Mouse (Mus musculus) cerebral cortex, adult 2 months (tissue): ENCODE measurements around the gene Ovol2.

Experiments
- WGBS: fragments of 180-500 bp; shearing (Covaris S2); methylation state at CpG from one replicate; pipeline ENCODE4 v1.1.7; 2018; 5-methylcytosine and 5-hydroxymethylcytosine counted together

Ovol2 gene

GRCm38 (mm10) chr2:144331401-144332302, at the start of gene Ovol2:
Ovol2 (minus strand) TSS chr2:144332146.
- under 1% methylated on average over 62 of the region's 62 CpGs for WGBS

- 82% methylated on average over 4 of the region's 4 CpGs for WGBS
These were observed 49.8 kb upstream of the Ovol2 start for GRCm38 (mm10) chr2:144381741-144382140.

GRCm38 (mm10) chr2:144381293-144381692, 49.3 kb upstream of the Ovol2 start:
- 50% methylated on average over 3 of the region's 3 CpGs for WGBS

- WGBS: 89% methylated on average over 10 of the region's 10 CpGs
These were observed 43.2 kb upstream of the Ovol2 start for GRCm38 (mm10) chr2:144375063-144375703.

GRCm38 (mm10) chr2:144373063-144373462, 41.1 kb upstream of the Ovol2 start:
- 54% methylated on average over 9 of the region's 9 CpGs for WGBS

GRCm38 (mm10) chr2:144371566-144371965, 39.6 kb upstream of the Ovol2 start:
- WGBS: 61% methylated on average over 4 of the region's 4 CpGs

GRCm38 (mm10) chr2:144369511-144369910, 37.6 kb upstream of the Ovol2 start:
- under 1% methylated on average over 12 of the region's 12 CpGs for WGBS

- under 1% methylated on average over 43 of the region's 43 CpGs for WGBS
These were observed 37.1 kb upstream of the Ovol2 start for GRCm38 (mm10) chr2:144369020-144369421.

- WGBS: 6% methylated on average over 38 of the region's 38 CpGs
These were observed 36.6 kb upstream of the Ovol2 start, which contains the start of the genes Kat14 and Pet117 for GRCm38 (mm10) chr2:144368400-144369019. Kat14 (plus strand) TSS chr2:144368983. Pet117 (plus strand) TSS chr2:144368996.

GRCm38 (mm10) chr2:144352843-144353242, 20.9 kb upstream of the Ovol2 start:
- WGBS: 67% methylated on average over 11 of the region's 11 CpGs

- 70% methylated on average over 3 of the region's 3 CpGs for WGBS
These were observed 16.6 kb upstream of the Ovol2 start for GRCm38 (mm10) chr2:144348525-144348924.

GRCm38 (mm10) chr2:144343158-144343557, 11.2 kb upstream of the Ovol2 start:
- 77% methylated on average over 4 of the region's 4 CpGs for WGBS

GRCm38 (mm10) chr2:144338149-144338548, 6.2 kb upstream of the Ovol2 start:
- WGBS: 81% methylated on average over 6 of the region's 6 CpGs

- WGBS: 78% methylated on average over 8 of the region's 8 CpGs
These were observed 5.8 kb upstream of the Ovol2 start for GRCm38 (mm10) chr2:144337701-144338100.

GRCm38 (mm10) chr2:144337230-144337629, 5.3 kb upstream of the Ovol2 start:
- 65% methylated on average over 3 of the region's 3 CpGs for WGBS

GRCm38 (mm10) chr2:144333138-144333842, 1.3 kb upstream of the Ovol2 start:
- 7% methylated on average over 28 of the region's 28 CpGs for WGBS

GRCm38 (mm10) chr2:144332486-144332885, 540 bp upstream of the Ovol2 start:
- 13% methylated on average over 9 of the region's 9 CpGs for WGBS

- under 1% methylated on average over 50 of the region's 50 CpGs for WGBS
These were observed 980 bp downstream of the Ovol2 start for GRCm38 (mm10) chr2:144330960-144331371.

- 2% methylated on average over 41 of the region's 41 CpGs for WGBS
These were observed 1.5 kb downstream of the Ovol2 start for GRCm38 (mm10) chr2:144330352-144330959.

- 5% methylated on average over 10 of the region's 10 CpGs for WGBS
These were observed 2.0 kb downstream of the Ovol2 start for GRCm38 (mm10) chr2:144329937-144330336.

- 10% methylated on average over 10 of the region's 10 CpGs for WGBS
These were observed 2.5 kb downstream of the Ovol2 start for GRCm38 (mm10) chr2:144329451-144329850.
